Mouse (Mus musculus) MEL (cell line): ENCODE data around the gene 1700021F05Rik. TPM values are rescaled to one million over a fixed set of nuclear protein-coding genes. Genes with fewer than 3 reads are reported as not detected.

ENCODE experiments used
- DNase-seq: peaks from one replicate; pipeline ENCODE4 v3.0.0; 2011; ENCODE audit warnings: low read depth, low spot score
- H3K27ac ChIP-seq: 2 replicates; pipeline ENCODE4 v1.5.1; 2012; ENCODE audit warnings: low read depth, mild to moderate bottlenecking, control low read depth, low read length, moderate library complexity; ENCODE audit not compliant: control insufficient read depth
- H3K27me3 ChIP-seq, 2 experiments: fragments of 150-350 bp in 1 of 2; sonication (generic) in 1 of 2; 2 replicates each; pipeline ENCODE4 v1.6.1; 2012; ENCODE audit warnings: low read length in 2 of 2, mild to moderate bottlenecking in 2 of 2, improper control_type of control experiment in 1 of 2, moderate library complexity in 1 of 2; ENCODE audit not compliant: insufficient read depth in 2 of 2, control insufficient read depth in 1 of 2
- H3K36me3 ChIP-seq, 2 experiments: 2 replicates each; pipeline ENCODE4 v1.6.1; 2012 to 2014; ENCODE audit warnings: low read length in 2 of 2, improper control_type of control experiment in 1 of 2, inconsistent platforms in 1 of 2, mild to moderate bottlenecking in 1 of 2; ENCODE audit not compliant: insufficient read depth in 2 of 2, control insufficient read depth in 1 of 2
- H3K4me1 ChIP-seq, 2 experiments: fragments of 150-350 bp in 1 of 2; sonication (generic) in 1 of 2; 2 replicates each; pipeline ENCODE4 v1.6.1; 2012; ENCODE audit warnings: low read length in 2 of 2, improper control_type of control experiment in 1 of 2, mild to moderate bottlenecking in 1 of 2; ENCODE audit not compliant: insufficient read depth in 2 of 2, control insufficient read depth in 1 of 2
- H3K4me3 ChIP-seq, 2 experiments: fragments of 150-350 bp in 1 of 2; sonication (generic) in 1 of 2; 2 replicates each; pipeline ENCODE4 v1.5.1; 2012; ENCODE audit warnings: low read depth in 2 of 2, low read length in 2 of 2, mild to moderate bottlenecking in 2 of 2, moderate library complexity in 2 of 2, control low read depth in 1 of 2, improper control_type of control experiment in 1 of 2; ENCODE audit not compliant: control insufficient read depth in 1 of 2, insufficient read depth in 1 of 2
- H3K79me2 ChIP-seq: 2 replicates; pipeline ENCODE4 v1.6.1; 2012; ENCODE audit warnings: mild to moderate bottlenecking, low read length, moderate library complexity; ENCODE audit not compliant: control insufficient read depth, poor library complexity, insufficient read depth
- H3K9ac ChIP-seq: 2 replicates; pipeline ENCODE4 v1.6.1; 2012; ENCODE audit warnings: low read depth, mild to moderate bottlenecking, control low read depth, low read length, moderate library complexity; ENCODE audit not compliant: control insufficient read depth, poor library complexity, severe bottlenecking
- H3K9me3 ChIP-seq: fragments of 150-350 bp; sonication (generic); replicated peaks from 2 replicates; pipeline ENCODE4 v1.6.1; 2012; ENCODE audit warnings: mild to moderate bottlenecking, low read length, improper control_type of control experiment, moderate library complexity; ENCODE audit not compliant: insufficient read depth
- BHLHE40 ChIP-seq: IDR thresholded peaks from 2 replicates; pipeline ENCODE4 v1.6.1; 2012; ENCODE audit warnings: low read depth, mild to moderate bottlenecking, inconsistent platforms, low read length, improper control_type of control experiment, borderline replicate concordance
- ELF1 ChIP-seq: IDR thresholded peaks from 2 replicates; pipeline ENCODE4 v1.6.1; 2014; ENCODE audit warnings: low read depth, mild to moderate bottlenecking, inconsistent platforms, low read length, improper control_type of control experiment, moderate library complexity
- EP300 ChIP-seq, 2 experiments: IDR thresholded peaks; 2 replicates each; pipeline ENCODE4 v1.6.1; 2011; ENCODE audit warnings: improper control_type of control experiment in 2 of 2, low read length in 2 of 2, low read depth in 1 of 2, mild to moderate bottlenecking in 1 of 2
- ETS1 ChIP-seq: IDR thresholded peaks from 2 replicates; pipeline ENCODE4 v1.6.1; 2012; ENCODE audit warnings: low read depth, mild to moderate bottlenecking, inconsistent platforms, low read length, improper control_type of control experiment, moderate library complexity
- GABPA ChIP-seq: IDR thresholded peaks from 2 replicates; pipeline ENCODE4 v1.6.1; 2012; ENCODE audit warnings: low read depth, mild to moderate bottlenecking, inconsistent platforms, low read length, improper control_type of control experiment, moderate library complexity
- GATA1 ChIP-seq: IDR thresholded peaks from 2 replicates; pipeline ENCODE4 v1.6.1; 2011; ENCODE audit warnings: low read depth, low read length, improper control_type of control experiment
- KAT2A ChIP-seq: conservative IDR thresholded peaks from 2 replicates; pipeline ENCODE4 v1.6.1; 2012; ENCODE audit warnings: low read depth, low read length, improper control_type of control experiment, inconsistent platforms
- MAFK ChIP-seq: IDR thresholded peaks from 2 replicates; pipeline ENCODE4 v1.6.1; 2011; ENCODE audit warnings: low read depth, mild to moderate bottlenecking, low read length, improper control_type of control experiment, borderline replicate concordance
- MAX ChIP-seq: IDR thresholded peaks from 2 replicates; pipeline ENCODE4 v1.6.1; 2011; ENCODE audit warnings: low read length, improper control_type of control experiment
- MAZ ChIP-seq: IDR thresholded peaks from 2 replicates; pipeline ENCODE4 v1.6.1; 2012; ENCODE audit warnings: low read depth, mild to moderate bottlenecking, inconsistent platforms, low read length, improper control_type of control experiment
- MXI1 ChIP-seq: IDR thresholded peaks from 2 replicates; pipeline ENCODE4 v1.6.1; 2011; ENCODE audit warnings: mild to moderate bottlenecking, low read depth, low read length, improper control_type of control experiment
- MYB ChIP-seq: IDR thresholded peaks from 2 replicates; pipeline ENCODE4 v1.6.1; 2011; ENCODE audit warnings: mild to moderate bottlenecking, low read depth, low read length, improper control_type of control experiment
- MYC ChIP-seq: IDR thresholded peaks from 2 replicates; pipeline ENCODE4 v1.6.1; 2011; ENCODE audit warnings: low read depth, mild to moderate bottlenecking, low read length, improper control_type of control experiment, moderate library complexity
- POLR2A ChIP-seq, 2 experiments: IDR thresholded peaks; 2 replicates each; pipeline ENCODE4 v1.6.1; 2011 to 2012; ENCODE audit warnings: low read length in 2 of 2, mild to moderate bottlenecking in 2 of 2, control low read depth in 1 of 2, improper control_type of control experiment in 1 of 2, low read depth in 1 of 2, moderate library complexity in 1 of 2; ENCODE audit not compliant: control insufficient read depth in 1 of 2, insufficient read depth in 1 of 2, poor library complexity in 1 of 2
- POLR2AphosphoS5 ChIP-seq: IDR thresholded peaks from 2 replicates; pipeline ENCODE4 v1.6.1; 2012; ENCODE audit warnings: low read depth, borderline replicate concordance, mild to moderate bottlenecking, inconsistent platforms, low read length, moderate library complexity, mixed read lengths
- TCF12 ChIP-seq: IDR thresholded peaks from 2 replicates; pipeline ENCODE4 v1.6.1; 2014; ENCODE audit warnings: low read depth, mild to moderate bottlenecking, inconsistent platforms, low read length, improper control_type of control experiment, moderate library complexity
- UBTF ChIP-seq: IDR thresholded peaks from 2 replicates; pipeline ENCODE4 v1.6.1; 2012; ENCODE audit warnings: low read depth, mild to moderate bottlenecking, inconsistent platforms, low read length, improper control_type of control experiment, moderate library complexity, borderline replicate concordance; ENCODE audit not compliant: insufficient read depth
- USF1 ChIP-seq: IDR thresholded peaks from 2 replicates; pipeline ENCODE4 v1.6.1; 2014; ENCODE audit warnings: low read depth, mild to moderate bottlenecking, inconsistent platforms, low read length, improper control_type of control experiment, moderate library complexity
- USF2 ChIP-seq, 2 experiments: IDR thresholded peaks; 2 replicates each; pipeline ENCODE4 v1.6.1; 2011 to 2012; ENCODE audit warnings: improper control_type of control experiment in 2 of 2, low read length in 2 of 2, borderline replicate concordance in 1 of 2, inconsistent platforms in 1 of 2, low read depth in 1 of 2, mild to moderate bottlenecking in 1 of 2; ENCODE audit not compliant: insufficient read depth in 1 of 2
- ZNF384 ChIP-seq: IDR thresholded peaks from 2 replicates; pipeline ENCODE4 v1.6.1; 2012; ENCODE audit warnings: low read depth, mild to moderate bottlenecking, inconsistent platforms, low read length, improper control_type of control experiment
- polyA plus RNA-seq, 2 experiments: library from polyadenylated mRNA; stranded (reverse) in 1 of 2; unstranded in 1 of 2; fragments of >175 nt in 1 of 2; fragments of >200 nt in 1 of 2; gene quantifications; 2 replicates each; pipeline versions ENCODE4 v1.2.1 to v1.2.4; 2012; ENCODE audit warnings: low replicate concordance in 2 of 2, low read depth in 1 of 2; ENCODE audit not compliant: insufficient read length in 2 of 2, insufficient read depth in 1 of 2, missing spikeins in 1 of 2
- total RNA-seq: library from RNA; depleted of rRNA; stranded (reverse); fragments of 300-350 nt; gene quantifications from 2 replicates; pipeline ENCODE4 v1.2.3, GENCODE M21; 2012

The 1700021F05Rik gene
- total and polyA plus RNA-seq, 3 experiments, result 66.5 to 93.8 TPM; not detected in 1

DNA sequence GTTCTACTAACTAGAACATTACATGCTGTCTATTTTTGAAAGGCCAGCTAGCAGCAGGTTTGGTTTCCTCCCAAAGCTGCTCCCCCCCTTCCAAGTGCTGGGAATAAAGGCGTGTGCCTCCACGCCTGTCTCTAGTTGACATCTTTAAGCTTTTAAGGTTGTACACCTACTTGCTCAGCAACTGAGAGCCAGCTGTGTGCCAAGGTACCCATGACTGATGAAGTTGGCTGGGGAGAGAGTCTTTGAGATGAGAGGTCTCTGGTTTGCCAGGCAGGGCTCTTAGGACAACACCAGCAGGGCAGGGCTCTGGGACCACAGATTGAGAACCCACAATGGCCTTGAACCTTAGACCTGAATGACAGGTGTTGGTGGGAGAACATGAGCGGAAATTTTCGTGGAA lies 43.7 kb upstream of the 1700021F05Rik start:
- TF ChIP-seq MAX (no peak), POLR2A (IDR thresholded peaks at IDR 0.05; ENCODE audit: control insufficient read depth in 1 of 2, insufficient read depth in 1 of 2, low read depth in 1 of 2, low read length in 2 of 2, poor library complexity in 1 of 2) (0 out of 4 replicates have a peak, but pooled peaks of 1 of the 2 experiments have one; percentile 29)
- peaks cover 3 to 10% of the 10 kb centered on the region in 2 experiments for H3K4me1 ChIP-seq
- peaks cover 10% of the 10 kb centered on the region for H3K79me2 ChIP-seq
- H3K4me3 ChIP-seq, result no peak overlapping the region
- H3K36me3 ChIP-seq, result peaks cover 0 to 8% of the 10 kb centered on the region in 2 experiments; a peak in 2 of 4 replicates
- H3K9ac ChIP-seq, result no peak overlapping the region
- H3K27me3 ChIP-seq, result no peaks in the 10 kb centered on the region
- no peaks in the 10 kb centered on the region for H3K9me3 ChIP-seq
- H3K27ac ChIP-seq, result no peak overlapping the region
- no peak for DNase-seq

DNA sequence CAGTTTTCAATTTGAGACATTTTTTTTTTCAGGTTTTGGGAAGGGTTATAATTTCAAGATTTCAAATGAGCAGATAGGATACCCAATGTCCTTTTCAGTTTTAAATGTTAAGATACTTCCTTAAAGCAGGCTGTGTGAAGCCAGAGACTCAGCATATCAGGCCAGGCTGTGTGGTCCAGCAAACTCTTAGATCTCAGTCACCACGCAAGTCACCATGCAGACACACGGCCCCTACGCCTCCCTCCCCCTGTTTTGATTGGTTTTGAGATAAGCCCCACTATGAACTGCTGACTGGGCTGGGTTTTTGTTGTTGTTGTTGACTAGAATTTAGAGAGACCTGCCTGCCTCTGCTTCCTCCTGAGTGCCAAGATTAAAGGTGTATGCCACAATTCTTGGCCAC lies 40.5 kb upstream of the 1700021F05Rik start:
- no peaks in the 10 kb centered on the region for H3K9me3 ChIP-seq
- peak overlapping the region; percentile 69 to 89 for H3K4me3 ChIP-seq
- peak overlapping the region; percentile 53 for H3K27ac ChIP-seq
- H3K9ac ChIP-seq, result peak overlapping the region; percentile 85
- H3K27me3 ChIP-seq, result no peaks in the 10 kb centered on the region
- peak; percentile 56 for DNase-seq
- H3K36me3 ChIP-seq, result no peaks in the 10 kb centered on the region
- H3K4me1 ChIP-seq, result no peaks in the 10 kb centered on the region
- TF ChIP-seq EP300 (IDR thresholded peaks at IDR 0.05; ENCODE audit: low read depth in 1 of 2, low read length in 2 of 2), result peak in 1 of 2 experiments; percentile 25; a peak in 2 of 4 replicates
- 0 out of 2 replicates have a peak, but pooled peaks have one; percentile 32 for TF ChIP-seq GATA1
- no peak for TF ChIP-seq MYC
- TF ChIP-seq KAT2A, result no peak
- no peak for TF ChIP-seq MAZ
- no peak for TF ChIP-seq USF1
- no peak for TF ChIP-seq MAFK
- peak; percentile 20; the same call in 1 of the 2 replicates for TF ChIP-seq ETS1
- TF ChIP-seq UBTF, result no peak
- H3K79me2 ChIP-seq, result peaks cover 17% of the 10 kb centered on the region

DNA sequence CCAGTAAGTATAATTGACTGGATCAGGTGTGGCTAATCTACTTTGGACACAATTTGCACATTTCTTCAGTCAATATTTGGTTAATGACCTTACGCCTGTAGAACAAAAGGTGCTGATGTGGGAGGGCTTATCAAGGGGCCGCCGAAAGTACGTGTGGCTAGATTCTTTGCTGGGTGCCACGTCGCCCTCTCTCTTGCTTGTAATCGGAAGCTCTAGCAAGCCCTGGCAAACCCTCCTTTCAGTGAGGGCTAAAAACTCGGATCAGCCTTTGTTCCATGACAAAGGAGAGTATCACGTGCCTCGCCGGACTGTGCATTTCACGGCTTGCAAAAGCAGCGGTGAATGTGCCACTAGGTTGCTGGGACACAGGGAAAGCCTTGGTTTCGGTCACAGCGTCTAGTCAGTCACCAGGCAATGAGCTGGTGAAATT lies 39.9 kb upstream of the 1700021F05Rik start:
- Histone ChIP-seq H3K4me1 (no peaks in the 10 kb centered on the region), H3K9ac (peak overlapping the region; percentile 85), H3K9me3 (no peaks in the 10 kb centered on the region), H3K27ac (peak overlapping the region; percentile 53), H3K79me2 (peaks cover 17% of the 10 kb centered on the region), H3K36me3 (no peaks in the 10 kb centered on the region), H3K27me3 (no peaks in the 10 kb centered on the region), H3K4me3 (peak overlapping the region; percentile 69 to 89)
- DNase-seq, result peak; percentile 87
- TF ChIP-seq POLR2AphosphoS5 (no peak), ELF1 (no peak), BHLHE40 (peak; percentile 84), MYB (no peak), TCF12 (no peak), MAX (no peak; the same call in 1 of the 2 replicates), USF2 (IDR thresholded peaks at IDR 0.05; ENCODE audit: borderline replicate concordance in 1 of 2, insufficient read depth in 1 of 2, low read depth in 1 of 2, low read length in 2 of 2) (0 out of 4 replicates have a peak, but pooled peaks of 1 of the 2 experiments have one; percentile 25), GATA1 (no peak), USF1 (peak; percentile 82), ZNF384 (no peak), MXI1 (peak; percentile 74), ETS1 (no peak), GABPA (no peak)
